Mouse (Mus musculus): ENCODE measurements at regions not wholly inside any gene's neighbourhood (a gene's known extent, or its start where the extent isn't known, plus 50 kb on each side); places are given as distances from the start of the nearest gene placed in this dataset.

DNA sequence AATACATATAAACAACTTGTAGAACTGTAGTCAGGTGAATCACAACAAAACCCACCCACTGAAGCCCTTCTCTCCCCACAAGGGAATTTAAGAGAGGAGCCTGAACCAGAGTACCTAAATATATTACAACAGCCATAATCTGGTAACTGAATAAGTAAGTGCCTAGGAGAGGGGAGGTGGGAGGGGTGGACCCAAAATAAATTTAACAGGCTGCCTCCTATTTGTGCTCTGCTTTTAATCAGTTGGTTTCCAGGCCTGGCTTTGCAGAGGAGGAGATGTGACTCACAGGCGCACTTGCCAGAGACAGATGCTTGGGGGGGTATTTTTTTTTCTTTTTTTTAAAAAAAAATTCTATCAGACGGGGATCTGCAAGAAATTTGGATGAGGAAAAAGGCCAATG, 142.9 kb downstream of the Mat2b start:
- TF ChIP-seq CTCF (conservative IDR thresholded peaks at IDR 0.05 in 1 of 2, IDR thresholded peaks at IDR 0.05 in 1 of 2; ENCODE audit: low read depth in 2 of 2, low read length in 2 of 2), result no peak
- no peak for TF ChIP-seq POLR2A (IDR thresholded peaks at IDR 0.05; ENCODE audit: low read depth, low read length)
- TF ChIP-seq SIN3A (IDR thresholded peaks at IDR 0.05; ENCODE audit: low read length), result no peak
- no peak for TF ChIP-seq CHD2 (IDR thresholded peaks at IDR 0.05; ENCODE audit: low read length)
- no peak for TF ChIP-seq GABPA (IDR thresholded peaks at IDR 0.05; ENCODE audit: insufficient replicate concordance, low read depth, low read length)
- TF ChIP-seq KAT2A (IDR thresholded peaks at IDR 0.05; ENCODE audit: insufficient replicate concordance, low read length), result no peak
- no peak for TF ChIP-seq MAZ (IDR thresholded peaks at IDR 0.05; ENCODE audit: low read depth, low read length)
